Mouse (Mus musculus) layer of hippocampus, adult 11-12 months (tissue): ENCODE results near the gene Tph1.
A peak's percentile ranks its signal among the peaks of the same experiment; 100 is the strongest.
"Not testable (repeated sequence)": the region's sequence is repeated elsewhere in the genome, so short reads cannot be mapped to it uniquely, and the experiment has no call there.

ENCODE experiments used
- DNase-seq: peaks from one replicate; pipeline ENCODE4 v3.0.0; 2022; ENCODE audit warnings: low spot score

Gene Tph1

DNA sequence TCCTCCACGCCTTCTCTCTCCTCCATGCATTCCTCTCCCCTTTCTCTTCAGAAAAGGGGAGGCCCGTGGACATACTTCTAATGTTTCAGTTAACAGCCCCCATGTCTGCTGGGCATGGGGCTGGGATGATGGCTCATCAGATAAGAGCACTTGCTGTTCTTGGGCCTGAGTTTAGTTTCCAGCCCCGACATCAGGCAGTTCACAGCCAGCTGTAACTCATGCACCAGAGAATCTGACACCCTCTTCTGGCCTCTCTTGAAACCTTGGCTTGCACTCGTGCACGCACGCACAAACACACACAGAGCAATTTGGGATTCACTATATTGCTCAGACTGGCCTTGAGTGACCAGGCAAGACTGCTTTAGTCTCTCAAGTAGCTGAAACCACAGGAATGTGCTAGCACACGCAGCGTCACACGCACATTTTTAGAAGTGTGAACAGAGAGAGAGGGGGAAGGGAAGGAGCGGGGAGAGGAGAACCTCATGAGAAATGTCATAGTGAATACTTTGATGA, at the start of gene Tph1:
TSS of gene Tph1 (minus strand) at position 378 of the 513 bp plus-strand sequence.
- no peak for DNase-seq

GRCm38 (mm10) chr7:46720460-46720859, 48.1 kb upstream of the Tph1 start:
- no peak for DNase-seq

GRCm38 (mm10) chr7:46719526-46719925, 47.2 kb upstream of the Tph1 start:
- DNase-seq = no peak

DNA sequence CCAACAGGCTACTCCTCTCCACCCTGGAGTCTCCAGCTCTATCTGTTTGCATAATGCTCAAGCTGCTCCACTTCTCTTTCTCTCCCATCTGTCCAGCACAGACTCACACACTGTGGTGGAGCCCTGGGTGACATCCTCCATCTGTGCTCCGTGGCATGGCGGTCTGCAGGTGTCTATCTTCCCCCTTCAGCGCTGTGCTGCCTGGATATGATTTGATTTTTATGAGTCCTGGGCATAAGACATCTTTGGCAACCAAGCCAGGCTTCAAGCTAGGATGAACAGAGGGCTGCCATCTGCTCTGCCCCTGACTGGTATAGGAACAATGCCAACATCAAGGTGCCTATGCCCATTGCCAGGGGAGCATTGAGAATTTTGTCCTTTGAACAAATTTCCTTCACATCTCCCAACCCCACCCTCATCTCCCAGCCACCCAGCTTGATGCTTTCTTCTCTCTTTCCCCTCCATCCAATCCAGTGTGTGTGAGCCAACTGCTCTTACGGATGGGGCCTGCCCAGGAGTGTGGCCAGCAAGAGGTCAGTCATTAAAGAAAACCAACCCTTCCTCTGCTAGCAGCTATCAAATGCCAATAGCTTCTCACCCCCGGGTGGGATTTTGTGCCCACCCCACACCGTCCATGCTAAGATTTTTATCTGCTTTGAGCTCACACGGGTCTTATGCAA, 46.4 kb upstream of the Tph1 start:
- DNase-seq = no peak

DNA sequence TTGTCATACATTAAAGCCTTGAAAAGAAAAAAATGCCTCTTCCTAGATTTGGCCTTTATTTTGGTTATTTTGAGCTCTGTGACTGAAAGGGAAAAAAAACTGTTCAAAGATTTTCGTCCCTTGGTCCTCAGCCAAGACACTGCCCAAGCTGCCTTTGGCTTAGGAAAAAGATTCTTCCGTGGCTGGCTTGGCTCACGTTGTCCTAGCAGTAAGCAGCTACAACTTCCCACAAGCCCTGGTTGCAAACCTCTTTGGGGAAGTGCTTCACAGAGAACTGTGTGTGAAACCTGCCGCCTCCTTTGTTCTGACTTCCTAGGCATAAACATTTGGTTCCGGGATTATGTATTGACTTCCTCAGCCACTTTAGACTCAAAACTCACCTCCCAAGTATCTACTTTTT, 44.6 kb upstream of the Tph1 start:
- DNase-seq = no peak

DNA sequence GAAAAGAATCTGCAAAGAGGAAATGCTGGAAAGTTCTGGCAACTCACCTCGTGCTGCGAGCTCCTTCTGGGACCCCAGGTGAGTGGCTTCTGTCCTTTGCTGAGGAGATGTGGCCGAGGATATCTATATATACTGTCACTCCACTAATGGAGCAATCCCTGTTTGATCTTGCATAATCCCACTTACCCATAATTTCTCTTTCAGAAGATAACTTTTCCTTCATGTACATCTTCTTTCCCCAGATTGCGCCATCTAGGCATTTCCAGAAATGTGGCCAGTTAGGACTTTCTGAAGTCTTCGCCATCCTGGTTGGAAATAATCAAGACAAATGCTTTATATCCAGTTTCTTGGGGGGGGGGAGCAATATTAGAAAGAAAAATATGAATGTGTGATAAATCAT, 43.3 kb upstream of the Tph1 start, which contains the start of gene Saa3:
TSS of gene Saa3 (minus strand) at position 101 of the 400 bp plus-strand sequence.
- no peak for DNase-seq

DNA sequence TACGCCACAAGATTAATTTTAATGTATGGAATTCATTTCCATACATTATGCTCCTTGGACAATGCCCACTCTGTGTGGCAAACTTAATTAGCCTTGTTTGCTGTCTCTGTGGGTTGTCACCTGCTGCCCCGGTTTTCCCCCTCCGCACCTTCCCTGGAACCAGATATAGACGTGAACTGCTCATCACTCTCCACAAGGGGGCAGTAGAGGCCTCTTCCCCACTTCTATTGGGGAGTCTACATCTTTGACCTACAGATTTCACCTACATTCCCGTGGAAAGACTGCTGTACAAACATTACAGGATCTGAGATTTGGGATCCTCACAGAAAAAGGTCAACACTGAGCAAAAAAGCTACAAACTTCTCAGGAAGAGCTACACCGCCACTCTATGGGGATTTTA, 42.2 kb upstream of the Tph1 start:
- DNase-seq = peak; percentile 46

DNA sequence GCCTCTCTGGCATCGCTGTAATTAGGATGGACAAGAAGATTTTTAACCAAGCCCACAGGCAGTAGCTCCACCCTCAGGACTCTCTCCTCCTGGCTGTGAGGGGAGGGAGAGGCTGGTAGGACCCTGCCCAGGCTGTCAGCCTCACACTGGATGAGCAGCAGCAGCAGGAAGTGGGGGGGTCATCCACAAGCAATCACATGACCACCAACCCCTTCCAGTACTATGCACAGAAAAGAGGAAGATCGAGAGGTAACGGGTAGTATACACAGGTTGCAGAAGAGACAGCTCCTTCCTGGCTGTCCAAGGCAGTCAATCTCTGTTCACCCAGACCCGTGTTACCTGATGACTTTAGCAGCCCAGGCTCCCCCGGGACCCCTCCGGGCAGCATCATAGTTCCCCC, 39.9 kb upstream of the Tph1 start:
- no peak for DNase-seq

DNA sequence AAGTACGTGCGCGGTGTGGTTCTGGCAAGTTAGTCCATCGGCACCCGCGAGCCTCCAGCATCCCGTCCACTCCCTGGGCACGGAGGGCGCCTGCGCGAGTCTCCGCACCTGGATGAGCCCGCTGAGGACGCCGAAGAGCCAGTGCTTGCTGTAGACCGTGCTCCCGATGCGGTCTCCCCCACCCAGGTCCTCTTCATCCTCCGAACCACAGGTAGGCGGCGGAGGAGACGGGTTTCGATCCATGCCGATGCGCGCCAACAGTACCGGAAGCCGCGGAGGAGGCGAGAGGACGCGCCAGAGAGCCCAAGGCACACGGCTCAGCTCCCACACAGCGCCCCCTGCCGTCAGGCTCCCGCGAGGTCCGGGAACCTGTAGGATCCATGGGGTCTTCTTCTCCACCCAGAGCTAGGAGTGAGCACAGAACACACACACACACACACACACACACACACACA, 38.1 kb upstream of the Tph1 start, which contains the start of gene Saal1:
TSS of gene Saal1 (minus strand) at position 291 of the 455 bp plus-strand sequence.
- DNase-seq = peak; percentile 83

GRCm38 (mm10) chr7:46700521-46701025, 28.2 kb upstream of the Tph1 start:
- DNase-seq = no peak

DNA sequence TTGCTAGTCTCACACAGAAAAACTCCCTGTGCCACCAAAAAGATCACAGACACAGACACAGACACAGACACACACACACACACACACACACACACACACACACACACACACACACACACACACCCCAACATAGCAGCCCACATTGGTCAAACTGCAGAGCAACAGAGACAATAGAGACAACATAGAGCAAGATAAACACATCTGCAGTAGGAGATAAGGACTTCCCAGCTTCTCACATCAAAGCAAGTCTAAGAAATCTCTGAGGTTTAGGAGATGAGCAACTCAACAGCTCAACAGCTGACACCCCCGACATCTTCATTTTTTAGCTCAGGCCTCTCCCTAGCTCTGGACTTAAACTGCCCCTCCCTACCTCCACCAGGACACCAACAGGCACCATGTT, 24.4 kb upstream of the Tph1 start:
- DNase-seq = no peak

DNA sequence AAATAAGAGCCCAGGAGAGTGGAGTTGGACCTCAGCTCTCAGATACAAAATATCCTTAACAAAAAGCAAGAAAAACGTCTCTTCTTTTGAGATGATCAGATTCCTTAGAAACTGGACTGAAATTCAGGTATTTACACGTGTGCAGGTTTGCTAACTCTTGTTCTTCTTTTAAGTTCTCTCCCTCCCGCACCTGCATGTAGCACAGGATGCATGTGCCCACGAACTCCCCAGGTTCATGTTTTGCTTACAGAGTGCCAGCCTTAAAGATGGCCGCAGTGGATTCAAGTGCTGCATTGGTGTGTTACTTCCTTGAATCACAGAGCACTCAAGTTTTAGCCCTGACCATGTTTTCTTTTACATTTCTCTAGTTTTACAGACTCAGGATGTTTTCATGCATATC, 14.5 kb upstream of the Tph1 start:
- no peak for DNase-seq

DNA sequence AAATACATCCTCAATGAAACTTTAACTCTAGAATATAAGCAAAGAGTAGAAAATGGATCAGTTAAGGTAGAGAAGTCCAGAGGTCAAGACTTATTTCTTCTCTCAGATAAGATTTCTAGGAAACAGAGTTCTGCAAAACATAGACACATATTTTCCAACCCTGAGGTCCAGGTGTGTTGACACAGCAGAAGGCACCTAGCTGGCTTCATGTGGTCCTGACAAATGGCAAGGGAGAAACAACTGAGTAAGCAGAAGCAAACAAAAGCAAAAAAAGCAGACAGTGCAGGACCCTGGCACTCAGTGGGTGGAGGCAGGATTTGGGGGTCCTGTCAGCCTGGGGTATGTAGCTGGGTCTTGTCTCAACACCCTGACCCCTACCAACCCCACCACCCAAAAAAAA, 8.4 kb upstream of the Tph1 start:
- DNase-seq = no peak

DNA sequence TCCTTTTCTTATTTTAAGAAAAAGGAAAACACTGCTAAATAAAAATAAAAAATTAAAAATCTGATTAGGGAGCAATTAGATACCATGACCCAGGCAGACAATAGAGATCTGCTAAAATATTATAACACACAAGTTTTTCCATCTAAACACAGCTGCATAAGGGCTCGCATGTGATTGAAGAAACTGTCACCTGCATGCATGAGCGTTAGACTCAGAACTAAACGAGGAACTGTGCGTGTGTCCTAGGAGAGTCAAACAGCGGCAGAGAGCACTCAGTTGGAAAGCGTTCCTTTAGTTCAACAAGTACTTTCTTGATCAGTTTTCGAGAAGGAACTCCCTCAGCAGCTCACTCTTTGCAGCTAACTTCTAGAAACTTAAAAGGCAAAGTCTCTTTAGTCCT, 6.7 kb upstream of the Tph1 start:
- DNase-seq = not testable (repeated sequence)

DNA sequence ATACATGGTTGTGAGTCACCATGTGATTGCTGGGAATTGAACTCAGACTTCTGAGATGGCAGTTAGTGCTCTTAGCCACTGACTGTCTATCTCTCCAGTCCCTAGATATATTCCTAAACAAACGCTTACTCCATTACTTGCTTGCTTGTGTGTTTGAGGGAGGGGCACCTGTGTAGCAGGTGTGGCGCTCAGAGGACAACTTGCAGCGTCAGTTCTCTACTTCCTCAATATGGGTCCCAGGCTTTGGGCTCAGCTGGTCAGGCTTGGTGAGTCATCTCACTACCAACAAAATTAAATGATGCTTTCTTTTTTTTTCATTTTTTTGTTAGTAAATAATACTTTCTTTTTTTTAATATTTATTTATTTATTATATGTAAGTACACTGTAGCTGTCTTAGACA, 6.1 kb upstream of the Tph1 start:
- no peak for DNase-seq

GRCm38 (mm10) chr7:46676808-46677360, 4.5 kb upstream of the Tph1 start:
- no peak for DNase-seq

DNA sequence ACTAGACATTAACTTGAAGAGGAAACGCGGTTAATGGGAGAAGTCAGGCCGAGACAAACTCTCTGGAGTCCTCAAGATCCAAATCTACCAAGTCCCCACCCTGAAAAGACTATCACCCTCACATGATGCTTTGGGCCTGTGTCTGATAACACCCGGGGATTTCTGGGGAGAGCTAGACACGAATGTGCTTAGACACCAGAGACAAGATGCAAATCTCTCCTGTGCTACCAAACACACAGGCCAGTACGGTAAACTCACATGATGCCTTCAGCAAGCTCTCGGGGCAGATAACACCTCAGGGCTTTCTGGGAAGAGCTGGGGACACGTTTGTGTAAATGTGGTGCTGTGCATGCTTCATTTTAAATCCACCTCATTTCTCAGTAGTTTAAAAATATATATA, 3.5 kb upstream of the Tph1 start:
- no peak for DNase-seq

- peak; percentile 32 for DNase-seq
Measured at GRCm38 (mm10) chr7:46675061-46675460, 2.7 kb upstream of the Tph1 start.

- no peak for DNase-seq
Measured at GRCm38 (mm10) chr7:46667256-46667655, 5.1 kb downstream of the Tph1 start.

- DNase-seq = peak; percentile 22
Measured at GRCm38 (mm10) chr7:46665236-46665635, 7.1 kb downstream of the Tph1 start.

- DNase-seq = no peak
Measured at GRCm38 (mm10) chr7:46661591-46662090, 10.7 kb downstream of the Tph1 start.

- no peak for DNase-seq
Measured at GRCm38 (mm10) chr7:46652279-46652678, 20.1 kb downstream of the Tph1 start.

DNA sequence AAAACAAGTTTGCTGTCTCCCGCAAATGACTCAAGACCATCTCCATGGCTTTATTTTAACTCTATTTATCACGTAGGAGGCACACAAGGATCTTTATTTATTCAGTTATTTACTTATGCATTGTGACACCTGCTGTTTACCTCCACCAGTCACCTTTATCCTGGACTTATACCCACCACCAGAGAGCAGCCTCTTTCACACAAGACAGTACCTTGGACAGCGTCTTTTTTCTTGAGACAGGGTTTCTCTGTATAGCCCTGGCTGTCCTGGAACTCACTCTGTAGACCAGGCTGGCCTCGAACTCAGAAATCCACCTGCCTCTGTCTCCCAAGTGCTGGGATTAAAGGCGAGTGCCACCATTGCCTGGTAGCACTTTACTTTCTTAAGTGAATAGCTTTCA, 22.1 kb downstream of the Tph1 start:
- DNase-seq = not testable (repeated sequence)
